Mouse (Mus musculus): ENCODE measurements around the gene Smyd1. TPM values are rescaled to one million over a fixed set of nuclear protein-coding genes. Genes with fewer than 3 reads are reported as not detected.

The Smyd1 gene
- total and polyA plus RNA-seq, 3 experiments, result 0.09 to 0.41 TPM; not detected in 1

DNA sequence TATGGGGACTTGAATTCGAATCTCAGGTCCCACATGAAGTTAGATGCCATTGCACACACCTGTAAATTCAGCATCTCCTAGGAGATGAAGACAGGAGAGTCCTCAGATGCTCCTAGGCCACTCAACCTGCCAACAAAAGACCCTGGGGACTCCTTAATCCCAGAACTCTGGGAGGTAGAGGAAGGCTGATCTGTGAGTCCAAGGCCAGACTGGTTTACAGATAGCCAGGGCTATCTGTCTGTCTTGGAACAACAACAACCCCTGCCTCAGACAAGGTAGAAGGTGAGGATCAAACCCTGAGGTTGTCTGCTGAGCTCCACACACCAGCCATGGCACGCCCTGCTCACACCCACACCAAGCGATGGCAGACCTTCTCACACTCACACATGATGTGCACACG lies 62.9 kb downstream of the Smyd1 start:
- DNase-seq, result no peak

DNA sequence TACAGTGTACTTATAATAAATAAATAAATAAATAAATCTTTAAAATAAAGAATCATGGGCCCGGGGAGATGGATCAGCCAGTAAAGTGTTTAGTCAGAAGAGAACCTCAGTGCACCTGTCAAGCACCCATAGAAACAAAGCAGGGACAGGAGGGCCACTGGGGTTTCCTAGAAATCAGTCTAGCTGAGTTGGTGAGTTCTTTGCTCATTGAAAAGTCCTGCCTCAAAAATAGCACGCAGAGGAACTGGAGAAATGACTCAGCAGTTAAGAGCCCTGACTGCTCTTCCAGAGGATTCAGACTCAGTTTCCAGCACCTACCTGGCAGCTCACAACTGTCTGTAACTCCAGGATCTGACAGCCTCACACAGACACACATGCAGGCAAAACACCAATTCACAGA lies 63.5 kb downstream of the Smyd1 start:
- no peak for DNase-seq

DNA sequence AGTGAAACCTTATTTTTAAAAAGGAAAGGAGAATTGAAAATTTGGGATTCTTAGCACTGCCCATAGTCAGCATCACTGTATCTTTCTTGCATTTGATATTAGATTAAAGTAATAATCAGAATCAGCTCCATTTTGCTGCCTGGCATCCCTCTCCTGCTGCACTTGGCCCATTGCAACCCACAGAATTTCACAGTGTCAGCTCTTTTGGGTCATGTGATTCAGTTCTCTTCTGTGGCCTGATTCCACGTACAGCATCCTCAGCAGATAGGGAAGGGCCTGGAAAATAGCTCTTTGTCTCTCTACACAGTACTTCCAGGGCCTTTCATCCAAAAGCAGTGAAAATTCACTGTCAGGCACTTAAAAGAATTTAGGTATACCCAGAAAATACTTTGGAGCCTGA lies 64.7 kb downstream of the Smyd1 start:
- DNase-seq, result no peak

DNA sequence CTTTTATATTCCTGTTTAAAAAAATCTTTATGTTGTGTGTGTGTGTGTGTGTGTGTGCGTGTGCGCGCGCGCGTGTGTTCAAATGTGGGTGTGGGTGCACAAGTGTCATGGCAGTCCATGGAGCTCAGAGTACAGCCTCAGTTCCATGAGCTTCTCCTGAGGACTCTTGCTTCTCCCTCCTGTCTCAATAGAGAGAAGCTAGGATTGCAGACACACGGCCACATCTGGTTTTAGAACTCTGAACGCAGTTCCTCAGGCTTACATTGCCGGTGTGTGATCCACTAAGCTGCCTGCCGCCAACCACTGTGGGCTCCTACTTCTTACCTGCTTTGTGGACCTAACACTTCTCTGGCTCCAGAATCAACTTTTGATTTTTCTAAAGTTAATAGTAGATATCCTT lies 65.9 kb downstream of the Smyd1 start:
- no peak for DNase-seq

DNA sequence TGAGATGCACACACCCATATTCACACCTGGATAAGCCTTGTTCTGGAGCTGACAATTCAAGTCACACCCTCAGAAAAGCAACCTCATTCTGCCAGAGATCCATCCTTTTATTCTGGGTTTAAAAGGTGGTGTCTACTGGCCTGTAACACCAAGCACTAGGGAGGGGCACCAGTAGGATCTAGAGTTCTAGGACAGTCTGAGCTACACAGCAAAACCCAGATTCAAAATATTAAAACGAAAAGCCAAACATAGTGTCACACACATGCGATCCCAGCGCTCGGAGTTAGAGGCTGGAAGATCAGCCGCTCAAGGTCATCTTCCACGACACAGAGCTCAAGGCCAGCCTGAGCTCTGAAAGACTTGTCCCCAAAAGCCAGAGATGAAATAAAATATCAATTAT lies 67.6 kb downstream of the Smyd1 start:
- DNase-seq, result no peak

DNA sequence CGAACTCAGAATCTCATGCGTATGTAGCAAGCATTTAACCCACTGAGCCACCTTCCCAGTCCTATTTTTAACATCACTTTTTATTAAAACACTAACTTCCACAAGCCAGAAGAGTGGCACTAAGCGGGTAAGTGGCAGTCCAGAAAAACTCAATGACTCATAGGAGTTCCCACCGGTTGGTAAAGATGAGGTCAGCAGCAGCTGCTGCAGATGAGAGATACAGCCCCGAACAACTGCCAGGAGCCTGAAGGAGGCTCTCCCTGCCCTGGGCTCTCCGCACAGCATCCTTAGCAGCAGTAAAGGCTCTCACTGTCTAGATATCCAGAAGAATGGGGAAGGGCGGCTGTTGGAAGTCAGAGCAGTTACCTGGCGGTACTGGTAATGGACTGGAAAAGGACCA lies 71.1 kb downstream of the Smyd1 start:
- DNase-seq, result no peak

DNA sequence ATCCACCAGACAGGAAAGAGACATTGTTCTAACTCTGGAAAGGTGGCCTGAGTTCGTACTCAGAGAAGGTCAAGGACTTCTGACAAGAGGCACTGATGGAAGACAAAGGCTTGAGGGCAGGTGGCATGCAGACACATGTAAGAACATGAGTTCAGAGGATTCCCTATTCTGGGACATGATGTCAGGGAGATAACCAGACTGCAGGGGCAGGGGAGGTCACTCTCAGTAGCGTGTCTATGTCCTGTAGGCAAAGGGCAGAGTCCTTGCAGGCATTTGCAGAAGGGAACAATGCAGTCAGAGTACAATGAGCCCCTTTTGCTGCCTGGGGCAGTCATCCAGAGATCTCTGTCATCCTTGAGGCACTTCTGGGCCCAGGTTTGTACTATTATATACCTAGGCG lies 72.4 kb downstream of the Smyd1 start:
- no peak for DNase-seq

DNA sequence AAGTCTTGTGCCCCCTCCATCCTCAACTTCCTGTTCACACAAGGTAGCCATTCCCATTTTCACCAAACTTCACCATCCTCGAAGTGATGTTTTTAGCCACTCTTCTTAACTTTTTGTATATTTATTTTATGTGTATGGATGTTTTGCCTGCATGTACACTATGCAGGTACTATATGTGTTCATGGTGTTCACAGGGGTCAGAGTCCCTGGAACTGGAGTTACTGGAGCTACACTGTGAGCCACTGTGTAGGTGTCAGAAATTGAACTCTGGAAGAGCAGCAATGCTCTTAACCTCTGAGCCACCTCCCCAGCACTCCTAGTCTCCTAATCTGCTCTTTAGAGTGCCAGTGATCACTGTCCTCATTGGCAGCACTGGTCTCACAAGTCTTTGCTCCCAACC lies 73.6 kb downstream of the Smyd1 start:
- no peak for DNase-seq

DNA sequence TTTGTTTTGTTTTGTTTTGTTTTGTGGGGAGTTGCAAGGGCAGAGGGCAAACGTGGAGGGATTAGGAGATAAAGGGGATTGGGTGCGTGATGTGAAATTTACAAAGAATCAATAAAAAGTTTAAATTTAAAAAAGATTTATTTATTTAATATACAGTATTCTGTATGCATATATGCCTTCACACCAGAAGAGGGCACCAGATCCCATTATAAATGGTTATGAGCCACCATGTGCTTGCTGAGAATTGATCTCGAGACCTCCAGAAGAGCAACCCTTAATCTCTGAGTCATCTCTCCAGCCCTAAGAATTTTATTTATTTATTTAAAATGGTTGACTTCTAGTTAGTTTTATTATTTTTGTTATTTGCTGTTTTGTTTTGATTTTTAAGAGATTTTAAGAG lies 78.8 kb downstream of the Smyd1 start:
- no peak for DNase-seq

DNA sequence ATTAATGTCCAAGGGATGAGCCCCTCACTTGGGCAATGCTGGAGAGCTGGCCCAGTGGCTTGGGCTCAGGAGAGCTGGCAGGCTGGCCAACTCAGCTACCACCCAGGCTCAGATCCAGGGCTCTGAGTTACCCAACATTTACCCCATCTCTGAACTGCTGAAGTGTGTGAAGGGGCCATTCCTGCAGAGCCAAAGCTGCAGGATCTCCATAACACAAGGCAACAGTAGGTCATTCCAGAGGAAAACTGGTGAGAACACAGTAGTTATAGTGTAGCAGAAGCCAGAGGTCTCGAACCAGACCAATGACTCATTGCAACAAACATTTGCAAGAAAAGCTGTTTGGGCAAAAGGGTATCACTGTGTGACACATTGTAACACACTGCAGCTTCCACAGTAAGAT lies 79.2 kb downstream of the Smyd1 start:
- DNase-seq, result no peak

DNA sequence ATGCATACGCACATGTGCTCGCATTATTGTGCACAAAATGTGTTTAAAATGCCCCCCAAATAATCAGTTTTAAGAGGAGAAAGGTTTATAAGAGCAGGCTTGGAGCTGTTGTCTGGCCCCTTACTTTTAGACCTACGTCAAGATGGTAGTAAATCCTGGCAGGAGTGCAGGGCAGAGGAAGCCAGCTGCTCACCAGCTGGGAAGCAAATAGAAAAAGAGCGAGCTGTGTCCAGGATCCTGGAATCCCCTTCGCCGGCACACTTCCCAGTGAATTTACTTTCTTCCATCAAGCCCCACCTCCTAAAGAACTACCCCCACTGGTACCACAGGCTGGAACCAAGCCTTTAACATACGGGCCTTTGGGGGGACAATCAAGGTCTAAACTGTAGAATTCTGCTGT lies 81.2 kb downstream of the Smyd1 start:
- no peak for DNase-seq

DNA sequence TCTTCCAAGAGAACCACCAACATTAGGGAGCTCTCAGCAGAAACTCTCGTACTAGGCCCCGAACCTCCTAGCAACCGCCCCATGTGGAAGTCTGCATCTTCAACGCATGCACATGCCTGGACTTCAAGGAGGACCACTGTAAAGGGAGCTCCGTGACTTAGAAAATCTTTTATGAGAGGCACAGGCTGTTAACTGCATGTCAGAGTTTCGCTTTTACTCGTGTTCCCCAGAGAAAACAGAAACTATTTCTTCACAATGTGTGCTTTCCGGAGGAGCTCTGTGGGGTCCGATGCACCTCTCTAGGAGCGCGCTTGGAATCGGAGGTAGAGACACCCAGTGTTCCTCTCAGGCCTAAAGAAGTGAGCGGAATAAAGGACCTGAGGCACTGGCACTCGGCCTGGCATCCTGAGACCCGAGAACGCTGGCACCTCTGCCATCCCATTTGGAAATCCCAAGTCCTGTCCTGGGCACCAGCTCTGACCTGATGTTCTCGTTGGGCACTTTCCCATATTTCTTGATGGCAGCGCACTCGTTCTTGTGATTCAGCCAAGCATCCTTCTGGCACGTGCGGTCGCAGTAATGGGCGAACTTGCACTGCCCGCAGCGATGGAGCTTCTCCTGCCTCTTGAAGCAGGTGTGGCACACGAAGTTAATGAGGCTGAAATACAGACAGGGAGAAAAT lies 82.8 kb downstream of the Smyd1 start:
- DNase-seq, result no peak

DNA sequence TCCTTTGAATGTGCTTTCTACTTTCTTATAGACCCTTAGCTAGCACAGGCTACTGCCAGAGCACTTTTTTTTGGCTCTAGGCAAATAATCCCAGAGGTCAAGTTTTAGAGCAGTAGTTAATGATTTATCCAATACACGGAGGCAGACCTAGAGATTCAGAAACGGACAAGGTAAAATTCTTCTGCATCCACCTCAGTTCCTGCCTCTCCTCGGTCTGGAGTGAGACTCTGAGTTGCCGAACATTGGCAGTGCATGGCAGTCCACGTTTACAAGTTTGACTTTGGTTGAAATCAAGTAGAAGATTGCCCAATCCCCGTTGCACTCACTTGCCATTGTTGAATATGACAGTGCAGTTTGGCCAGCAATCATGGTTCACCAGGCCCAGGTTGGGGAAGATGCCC lies 85.0 kb downstream of the Smyd1 start:
- DNase-seq, result no peak

DNA sequence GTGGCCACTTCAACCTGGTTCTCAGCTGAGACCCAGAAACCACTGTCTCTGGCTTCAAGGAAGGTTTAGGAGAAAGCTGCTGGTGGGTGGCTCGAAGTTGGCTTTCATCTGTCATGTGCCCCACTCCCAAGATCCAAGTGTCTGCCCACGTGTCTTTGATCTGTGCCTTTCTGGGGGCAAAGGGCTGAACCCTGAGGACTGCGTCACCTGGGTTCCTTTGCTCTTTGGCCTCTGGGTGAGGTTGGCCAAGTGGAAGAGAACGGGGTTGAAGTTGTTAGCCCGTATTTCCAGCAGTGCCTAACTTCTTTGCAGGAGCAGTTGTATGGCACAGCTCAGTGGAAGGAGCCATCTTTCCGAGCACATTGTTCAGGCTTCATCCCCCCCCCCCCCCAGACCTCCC lies 85.5 kb downstream of the Smyd1 start:
- DNase-seq, result no peak

DNA sequence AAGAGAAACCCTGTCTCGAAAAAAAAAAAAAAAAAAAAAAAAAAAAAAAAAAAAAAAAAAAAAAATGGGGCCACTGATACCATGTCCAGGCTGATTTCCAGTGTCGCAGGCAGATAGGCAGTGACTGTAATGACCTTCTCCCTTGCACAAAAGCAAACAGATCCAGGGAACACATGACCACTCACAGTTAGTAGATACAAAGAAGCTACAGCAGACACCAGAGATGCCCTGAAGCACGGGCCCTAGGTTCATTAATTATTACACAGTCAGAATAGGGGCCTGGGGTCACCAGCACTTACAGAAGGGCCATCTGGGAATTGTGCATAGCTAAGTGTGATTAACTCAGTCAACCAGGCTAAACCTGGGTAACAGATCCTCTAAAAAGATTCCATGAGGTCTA lies 86.1 kb downstream of the Smyd1 start:
- no peak for DNase-seq

DNA sequence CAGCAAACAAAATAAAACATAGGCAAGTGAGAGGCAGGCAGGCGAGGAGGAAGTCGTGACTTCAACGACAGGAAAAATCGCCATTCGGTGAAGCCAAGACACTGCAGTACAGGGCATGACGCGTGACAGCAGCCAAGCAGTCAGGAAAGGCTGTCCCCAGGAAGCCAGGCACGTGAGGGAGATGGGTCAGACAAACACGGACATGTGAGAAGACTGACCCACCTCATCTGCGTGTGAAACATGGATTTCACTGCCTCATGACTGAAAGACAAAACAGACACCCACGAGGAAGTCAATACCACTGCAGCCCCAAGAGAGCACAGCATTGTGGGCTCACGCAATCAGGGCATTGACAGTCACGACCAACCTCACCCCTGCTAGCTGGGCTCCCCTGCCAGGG lies 86.9 kb downstream of the Smyd1 start:
- no peak for DNase-seq

DNA sequence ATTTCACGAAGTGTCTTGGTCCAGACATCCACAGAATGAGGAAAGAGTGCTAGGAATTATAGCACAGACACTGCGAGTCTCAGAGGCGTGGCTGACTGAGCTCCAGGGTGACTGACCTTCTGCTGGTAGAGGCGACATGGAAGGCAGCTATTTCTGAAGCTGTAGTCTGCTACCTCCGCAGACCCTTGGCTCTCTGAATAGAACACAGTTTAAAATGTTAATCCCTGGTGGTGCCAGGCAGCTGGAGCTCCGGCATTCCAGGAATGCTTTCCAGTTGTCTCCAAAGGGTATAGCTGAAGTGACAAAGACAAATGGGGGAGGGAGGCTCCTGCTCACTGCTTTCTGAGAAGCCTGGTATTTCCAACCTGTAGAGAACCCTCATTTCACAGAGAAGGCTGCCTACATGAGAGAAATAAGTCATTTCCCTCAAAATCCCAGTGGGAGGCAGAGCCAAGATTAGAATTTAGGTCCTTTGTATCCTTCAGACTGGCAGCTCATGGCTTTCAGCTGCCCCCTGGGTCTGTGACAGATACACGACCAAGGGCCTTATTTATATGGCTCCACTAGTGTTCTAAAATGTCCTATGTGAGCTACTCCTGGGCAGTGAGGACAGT lies 94.8 kb downstream of the Smyd1 start:
- no peak for DNase-seq

DNA sequence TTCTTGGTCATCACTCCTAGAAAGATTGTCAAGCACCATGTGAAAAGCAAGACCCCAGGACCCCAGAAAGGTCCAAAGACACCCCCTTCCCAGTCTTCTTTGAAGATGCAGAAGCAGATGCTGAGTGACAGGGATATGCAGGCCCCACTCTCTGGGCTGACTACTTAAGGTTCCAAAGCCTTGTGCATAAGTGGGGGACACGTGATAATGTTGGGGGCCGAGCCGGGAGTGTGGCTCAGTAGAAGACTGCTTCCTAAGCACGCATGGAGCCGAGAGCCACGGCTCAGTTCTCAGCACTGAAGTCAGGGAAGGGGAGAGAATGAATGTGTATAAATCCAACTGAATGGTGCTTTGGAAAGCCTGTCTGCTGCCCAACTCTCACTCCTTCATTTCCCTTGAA lies 95.5 kb downstream of the Smyd1 start:
- no peak for DNase-seq

DNA sequence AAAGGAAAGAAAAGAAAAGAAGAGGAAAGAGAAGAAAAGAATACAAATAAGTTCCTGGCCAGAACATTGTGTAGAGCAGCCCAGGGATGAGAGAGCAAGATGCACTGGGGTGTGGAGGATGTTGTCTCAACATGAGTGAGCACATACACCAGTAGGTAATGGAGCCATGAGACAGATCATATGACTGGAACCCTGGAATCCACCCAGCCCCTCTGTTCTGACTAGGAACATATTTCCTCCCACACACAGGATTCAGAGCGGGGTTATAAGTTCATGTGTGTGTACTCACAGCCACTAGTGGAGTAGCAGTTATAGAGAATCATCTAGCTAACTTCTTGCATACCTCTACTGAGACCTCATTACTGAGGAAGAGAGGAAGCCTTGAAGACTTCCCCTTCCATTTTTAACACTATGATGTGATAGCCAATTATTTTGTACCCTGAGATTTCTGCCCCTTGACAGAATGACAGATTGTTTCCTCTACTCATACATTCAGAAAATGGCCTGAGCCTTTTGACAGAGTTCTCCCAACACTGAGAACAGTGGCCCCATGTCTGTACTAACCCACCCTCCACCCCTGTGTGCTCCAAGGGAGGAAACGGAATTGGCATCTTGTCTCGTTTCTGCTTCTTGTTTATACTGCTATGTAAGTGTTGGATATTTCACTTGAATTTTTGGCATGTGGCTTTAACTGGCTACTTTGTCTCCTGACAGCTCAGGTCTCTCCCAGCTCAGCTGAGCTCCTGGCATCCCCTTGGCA lies 97.7 kb downstream of the Smyd1 start:
- DNase-seq, result no peak

DNA sequence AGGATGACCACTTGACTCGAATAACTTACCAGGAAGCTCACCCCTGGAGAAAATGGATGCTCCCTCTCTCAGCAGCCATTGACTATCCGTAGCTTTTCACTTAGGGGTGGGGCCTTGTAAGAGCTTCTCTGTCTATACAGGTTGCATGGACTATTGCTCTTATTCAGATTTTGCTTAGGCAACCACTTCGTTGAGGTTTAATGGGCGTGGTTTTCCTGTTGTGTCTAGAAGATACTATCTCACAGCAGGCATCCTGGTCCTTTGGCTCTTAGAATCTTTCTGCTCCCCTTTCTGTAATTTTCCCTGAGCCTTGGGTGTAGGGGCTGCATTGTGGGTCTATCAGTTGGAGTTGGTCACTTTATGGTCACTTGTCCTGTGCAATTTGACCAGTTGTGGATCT lies 100.5 kb downstream of the Smyd1 start:
- DNase-seq, result no peak

DNA sequence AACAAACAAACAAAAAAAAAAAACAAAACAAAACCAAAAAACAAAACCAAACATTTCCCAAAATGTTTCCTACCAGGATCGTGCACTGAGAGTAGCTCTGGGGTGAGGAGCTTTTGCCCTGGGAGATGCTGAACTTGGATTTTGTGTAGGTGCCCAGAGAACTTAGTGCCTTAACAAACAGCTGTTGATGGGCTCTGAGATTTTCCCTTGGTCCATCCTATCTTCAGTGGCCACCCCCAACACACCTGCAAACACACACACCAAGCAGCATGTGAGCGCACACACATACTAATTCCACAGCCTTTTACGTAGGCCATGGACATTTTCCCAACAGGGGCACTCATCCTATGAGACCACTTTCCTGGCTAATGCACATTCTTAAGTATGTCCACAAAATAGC lies 109.6 kb downstream of the Smyd1 start:
- no peak for DNase-seq

DNA sequence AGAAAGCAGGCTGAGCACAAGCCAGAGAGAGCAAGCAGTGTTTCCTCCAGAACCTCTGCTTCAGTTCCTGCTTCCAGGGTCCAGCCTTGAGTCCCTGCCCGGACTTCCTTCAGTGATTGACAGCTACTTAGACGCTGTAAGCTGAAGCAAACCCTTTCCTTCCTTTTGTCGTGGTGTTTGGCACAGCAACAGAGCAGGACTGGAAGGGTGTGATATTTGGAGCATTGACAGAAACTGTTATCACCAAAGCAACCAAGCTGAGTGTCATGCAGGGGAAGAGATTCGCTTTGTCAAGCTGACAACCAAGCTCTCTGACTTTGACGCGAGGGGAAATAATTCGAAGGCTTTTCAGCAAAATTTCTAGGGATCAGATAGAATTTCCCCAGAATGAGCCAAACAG lies 110.1 kb downstream of the Smyd1 start:
- no peak for DNase-seq

DNA sequence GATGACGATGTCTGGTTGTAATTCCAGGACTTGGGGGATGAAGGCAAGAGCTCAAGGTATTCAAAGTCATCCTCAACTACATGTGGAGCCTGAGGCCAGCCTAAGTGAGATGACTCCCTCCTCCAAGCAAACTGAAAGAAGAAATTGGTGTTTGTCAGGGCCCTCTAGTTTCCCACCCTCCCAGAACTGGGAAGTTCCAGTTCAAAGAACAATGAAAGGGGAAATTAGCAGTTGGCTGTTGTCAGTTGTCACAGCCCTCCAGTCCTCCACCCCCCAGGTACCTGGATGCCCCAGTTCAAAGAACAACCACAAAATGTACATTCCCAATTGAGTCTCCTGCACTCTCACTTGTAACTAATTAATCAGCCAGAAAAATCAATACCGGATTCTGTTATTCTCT lies 113.3 kb downstream of the Smyd1 start:
- DNase-seq, result no peak

DNA sequence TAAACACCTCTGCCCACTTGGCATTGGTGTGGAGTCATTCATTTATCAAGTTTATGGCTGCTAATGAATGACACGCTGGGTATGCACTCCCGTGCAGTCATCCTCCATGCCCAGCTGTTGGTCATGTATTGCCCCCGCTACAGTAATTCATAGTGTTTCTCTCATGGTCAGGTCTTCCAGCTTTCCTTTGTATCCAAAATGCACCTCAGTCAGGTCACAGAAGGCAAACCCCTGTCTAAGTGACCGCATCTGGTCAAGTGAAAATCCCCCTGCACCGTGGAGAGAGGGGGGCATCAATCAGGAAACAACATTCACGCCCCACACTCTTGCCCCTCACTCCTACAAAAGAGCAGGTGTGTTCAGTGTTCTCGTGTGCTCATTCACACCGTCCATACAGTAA lies 117.9 kb downstream of the Smyd1 start:
- no peak for DNase-seq

Measured in adrenal gland, adult 2 months (tissue).